Mouse (Mus musculus): ENCODE data around the gene Mmp2. TPM values are rescaled to one million over a fixed set of nuclear protein-coding genes. Genes with fewer than 3 reads are reported as not detected.

Mmp2 gene
- polyA plus RNA-seq, 1 experiment from 2014 or later, result 169 TPM

DNA sequence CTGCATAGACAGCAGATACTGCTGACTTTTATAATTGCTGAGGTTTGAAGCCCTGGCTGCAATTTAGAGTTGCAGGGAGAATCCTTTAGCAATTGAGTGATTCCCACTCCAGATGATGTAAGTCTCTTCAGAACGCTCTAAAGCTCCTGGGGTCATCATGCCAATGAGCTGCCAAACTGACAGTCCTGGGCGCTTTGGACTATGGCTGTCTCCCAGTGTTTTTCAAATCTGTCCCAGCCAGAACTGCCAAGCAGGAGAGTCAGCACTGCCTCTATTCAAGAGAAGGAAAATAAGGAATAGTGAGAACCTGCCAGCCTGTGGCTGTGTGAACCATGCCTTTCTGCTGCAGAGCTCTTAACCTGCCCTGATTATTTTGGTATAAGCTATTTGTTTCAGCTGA lies 75.9 kb downstream of the Mmp2 start:
- H3K9me3 ChIP-seq, result no peaks in the 10 kb centered on the region
- no peaks in the 10 kb centered on the region for H3K4me1 ChIP-seq
- H3K4me3 ChIP-seq (replicated peaks), result no peak overlapping the region
- H3K27ac ChIP-seq, result no peak overlapping the region
- no peaks in the 10 kb centered on the region for H3K27me3 ChIP-seq (replicated peaks)
- no peak overlapping the region for H3K4me2 ChIP-seq
- H3K36me3 ChIP-seq, result no peaks in the 10 kb centered on the region
- 76% methylated on average over 2 of the region's 2 CpGs for WGBS
- ATAC-seq (ENCODE audit: insufficient read depth, low FRiP score, low read depth), result no peak
- no peak overlapping the region for H3K9ac ChIP-seq

Other genes with a start within 250 kb of the Mmp2 start
- gene Irx6, start 153.0 kb upstream of the Mmp2 start, polyA plus RNA-seq (2015; fragmentation: Nextera tagmentation; extraction: Ambion mirVana), result 0.04 and 0.09 TPM in 2 replicates
- gene Lpcat2, start 28.0 kb downstream of the Mmp2 start, polyA plus RNA-seq (2015; fragmentation: Nextera tagmentation; extraction: Ambion mirVana), result 10.4 and 14.2 TPM in 2 replicates
- gene Capns2, start 74.1 kb downstream of the Mmp2 start, polyA plus RNA-seq (2015; fragmentation: Nextera tagmentation; extraction: Ambion mirVana), result 3.8 and 7.5 TPM in 2 replicates
- gene Slc6a2, start 132.8 kb downstream of the Mmp2 start, polyA plus RNA-seq (2015; fragmentation: Nextera tagmentation; extraction: Ambion mirVana), result 0.27 and 0.77 TPM in 2 replicates
- not detected in 2 replicates for gene Ces1a, start 220.9 kb downstream of the Mmp2 start, polyA plus RNA-seq (2015; fragmentation: Nextera tagmentation; extraction: Ambion mirVana)

All from stomach, embryonic 15.5 days (tissue).